Mouse (Mus musculus): ENCODE measurements around the gene Gm20388.

GRCm38 (mm10) chr8:122459218-122459900 is 2548.7 kb downstream of the Gm20388 start:
- TF ChIP-seq TAL1 (IDR thresholded peaks at IDR 0.05; ENCODE audit: low read length), result no peak
- no peak for TF ChIP-seq GATA1 (IDR thresholded peaks at IDR 0.05; ENCODE audit: low read length)

Data from erythroblast, embryonic 14.5 days (primary cell).